23 mouse cellular contexts compared by ENCODE assay signal in genomic region chr8:88650016-88650708, GRCm38 (mm10). TPM values are rescaled to one million over a fixed set of nuclear protein-coding genes. Genes with fewer than 3 reads are reported as not detected.
A peak's percentile ranks its signal among the peaks of the same experiment; 100 is the strongest.
DNase-seq lines count a peak whose midpoint lies in the region; ATAC-seq and TF ChIP-seq lines count a peak whose summit lies in the region.
"Had no signal": no experiment of that assay in that cellular context is flagged by ENCODE, and none has a peak within 500 bp of the region (broad histone marks: within the 10 kb centered on the region; RNA-seq: fewer than 3 reads in every experiment).

No protein-coding gene starts in this region.

- H3K36me3 ChIP-seq in forebrain, postnatal 0 days (ENCODE audit: insufficient read depth) = no peaks in the 10 kb centered on the region
- no peaks in the 10 kb centered on the region for H3K36me3 ChIP-seq in forebrain, embryonic 13.5 days (ENCODE audit: poor library complexity, severe bottlenecking)
- no peaks in the 10 kb centered on the region for H3K36me3 ChIP-seq in megakaryocyte, embryonic 14.5 days (replicated peaks; ENCODE audit: low read length)
- no peaks in the 10 kb centered on the region for H3K36me3 ChIP-seq in splenic B cell, adult 2 months (ENCODE audit: control insufficient read depth, insufficient read depth, low read length, poor library complexity, severe bottlenecking)
- H3K36me3 ChIP-seq: limb, embryonic 12.5 days; liver, embryonic 13.5 days; lung, embryonic 15.5 days; midbrain, embryonic 13.5 days; neural tube, embryonic 12.5 days had no signal

- H3K27ac ChIP-seq in forebrain, postnatal 0 days (ENCODE audit: low read depth, low read length) = no peak overlapping the region
- no peak overlapping the region for H3K27ac ChIP-seq in forebrain, embryonic 13.5 days
- peak overlapping the region; percentile 74 for H3K27ac ChIP-seq in brown adipose tissue, adult 24 weeks (replicated peaks; ENCODE audit: low read depth, low read length)
- H3K27ac ChIP-seq: hindbrain, embryonic 14.5 days; limb, embryonic 12.5 days; liver, embryonic 13.5 days; lung, embryonic 15.5 days; midbrain, embryonic 13.5 days; neural tube, embryonic 12.5 days had no signal

- no peak for TF ChIP-seq CTCF in forebrain, postnatal 0 days (IDR thresholded peaks at IDR 0.05; ENCODE audit: low read depth)

- DNase-seq in forebrain, postnatal 0 days = peak; percentile 27
- peak; percentile 54 for DNase-seq in splenic B cell, adult 2 months (ENCODE audit: low read depth, low spot score)
- DNase-seq in embryo, embryonic 9.5 days (ENCODE audit: extremely low spot score) = no peak
- no peak for DNase-seq in layer of hippocampus, adult 9-11 months
- DNase-seq: cerebellum, adult 18-20 months; cerebellum, postnatal 36 days; gastrocnemius, postnatal 10 days; kidney, postnatal 14 days; liver, embryonic 13.5 days; right cerebral cortex, postnatal 14 days; thymus, postnatal 4 days had no signal

- 63% methylated on average over 6 of the region's 6 CpGs for WGBS in forebrain, postnatal 0 days
- 82% methylated on average over 6 of the region's 6 CpGs for WGBS in forebrain, embryonic 13.5 days

- ATAC-seq in forebrain, postnatal 0 days = no peak
- no peak for ATAC-seq in forebrain, embryonic 13.5 days
- no peak for ATAC-seq in megakaryocyte, adult 5-6 weeks (ENCODE audit: poor library complexity, severe bottlenecking)
- ATAC-seq: forebrain, embryonic 16.5 days; intestine, postnatal 0 days; midbrain, embryonic 13.5 days had no signal

- no peak overlapping the region for H3K4me2 ChIP-seq in forebrain, postnatal 0 days (ENCODE audit: low read depth)
- no peak overlapping the region for H3K4me2 ChIP-seq in forebrain, embryonic 13.5 days
- H3K4me2 ChIP-seq: hindbrain, embryonic 14.5 days; limb, embryonic 12.5 days; liver, embryonic 13.5 days; lung, embryonic 15.5 days; midbrain, embryonic 13.5 days; neural tube, embryonic 12.5 days had no signal

- no peak overlapping the region for H3K9ac ChIP-seq in forebrain, postnatal 0 days
- H3K9ac ChIP-seq in forebrain, embryonic 13.5 days = no peak overlapping the region
- H3K9ac ChIP-seq: hindbrain, embryonic 14.5 days; limb, embryonic 12.5 days; liver, embryonic 13.5 days; lung, embryonic 15.5 days; midbrain, embryonic 13.5 days; neural tube, embryonic 12.5 days had no signal

- no peaks in the 10 kb centered on the region for H3K9me3 ChIP-seq in forebrain, postnatal 0 days (ENCODE audit: low read length)
- H3K9me3 ChIP-seq in forebrain, embryonic 13.5 days (replicated peaks) = no peaks in the 10 kb centered on the region
- no peaks in the 10 kb centered on the region for H3K9me3 ChIP-seq in megakaryocyte, embryonic 14.5 days
- H3K9me3 ChIP-seq: limb, embryonic 12.5 days; liver, embryonic 13.5 days; lung, embryonic 15.5 days; midbrain, embryonic 13.5 days; neural tube, embryonic 12.5 days had no signal

- peaks cover 4% of the 10 kb centered on the region; the same call in 1 of the 2 replicates for H3K27me3 ChIP-seq in forebrain, postnatal 0 days (ENCODE audit: insufficient read depth, low read length)
- peaks cover 26% of the 10 kb centered on the region for H3K27me3 ChIP-seq in forebrain, embryonic 13.5 days
- peaks cover 74% of the 10 kb centered on the region for H3K27me3 ChIP-seq in megakaryocyte, embryonic 14.5 days (replicated peaks)
- no peaks in the 10 kb centered on the region for H3K27me3 ChIP-seq in splenic B cell, adult 2 months (ENCODE audit: control insufficient read depth, insufficient read depth, low read length, poor library complexity, severe bottlenecking)

- H3K4me3 ChIP-seq in forebrain, postnatal 0 days (ENCODE audit: low read depth, low read length) = no peak overlapping the region
- H3K4me3 ChIP-seq in forebrain, embryonic 13.5 days = no peak overlapping the region
- peak overlapping the region; percentile 43 for H3K4me3 ChIP-seq in megakaryocyte, embryonic 14.5 days (replicated peaks)
- H3K4me3 ChIP-seq in brown adipose tissue, adult 24 weeks (ENCODE audit: insufficient read depth, low read depth, low read length) = no peak overlapping the region
- H3K4me3 ChIP-seq: erythroblast, embryonic 14.5 days; limb, embryonic 12.5 days; liver, embryonic 13.5 days; lung, embryonic 15.5 days; midbrain, embryonic 13.5 days; neural tube, embryonic 12.5 days had no signal

- H3K4me1 ChIP-seq in forebrain, postnatal 0 days (ENCODE audit: insufficient read depth) = peaks cover 5% of the 10 kb centered on the region; the same call in 1 of the 2 replicates
- peaks cover 16% of the 10 kb centered on the region for H3K4me1 ChIP-seq in forebrain, embryonic 13.5 days
- peaks cover 41% of the 10 kb centered on the region for H3K4me1 ChIP-seq in megakaryocyte, embryonic 14.5 days
- H3K4me1 ChIP-seq in brown adipose tissue, adult 24 weeks (ENCODE audit: control insufficient read depth, insufficient read depth, insufficient read length, low read length) = peaks cover 32% of the 10 kb centered on the region

RNA-seq across cellular contexts. Expression of gene Nod2, which starts 3.0 kb away (rescaled TPM):
- 0.38 and 0.76 TPM in 2 replicates for total RNA-seq in forebrain, postnatal 0 days (2014; rRNA removed)
- polyA plus RNA-seq in forebrain, postnatal 0 days (2015; fragmentation: Nextera tagmentation; extraction: Ambion mirVana) = 0.05 and 0.06 TPM in 2 replicates
- 0.06 and 0.10 TPM in 2 replicates for polyA plus RNA-seq in forebrain, embryonic 13.5 days (2015; fragmentation: Nextera tagmentation; extraction: Ambion mirVana)
- polyA plus RNA-seq in megakaryocyte, embryonic 14.5 days (2012; ENCODE audit: insufficient read depth, low replicate concordance) = not detected in 2 replicates
- total RNA-seq in megakaryocyte, adult 5-6 weeks (2015) = 3.8 and 4.0 TPM in 2 replicates
- total RNA-seq in megakaryocyte, adult 5-6 weeks (2017) = 2.5 and 4.0 TPM in 2 replicates
- 0.24 and 0.58 TPM in 2 replicates for polyA plus RNA-seq in brown adipose tissue, adult 24 weeks (2012; ENCODE audit: insufficient read depth, insufficient read length, missing spikeins)
- polyA plus RNA-seq: erythroblast, embryonic 14.5 days had no signal

RNA-seq across cellular contexts. Expression of gene Snx20, which starts 14.2 kb away (rescaled TPM):
- 1.5 and 1.6 TPM in 2 replicates for total RNA-seq in forebrain, postnatal 0 days (2014; rRNA removed)
- polyA plus RNA-seq in forebrain, postnatal 0 days (2015; fragmentation: Nextera tagmentation; extraction: Ambion mirVana) = 1.9 and 2.0 TPM in 2 replicates
- polyA plus RNA-seq in forebrain, embryonic 13.5 days (2015; fragmentation: Nextera tagmentation; extraction: Ambion mirVana) = 0.47 and 0.80 TPM in 2 replicates
- 6.2 and 22.2 TPM in 2 replicates for polyA plus RNA-seq in megakaryocyte, embryonic 14.5 days (2012; ENCODE audit: insufficient read depth, low replicate concordance)
- 60.5 and 64.6 TPM in 2 replicates for total RNA-seq in megakaryocyte, adult 5-6 weeks (2015)
- 71.3 and 73.0 TPM in 2 replicates for total RNA-seq in megakaryocyte, adult 5-6 weeks (2017)
- 1.2 and 1.9 TPM in 2 replicates for polyA plus RNA-seq in brown adipose tissue, adult 24 weeks (2012; ENCODE audit: insufficient read depth, insufficient read length, missing spikeins)

RNA-seq across cellular contexts. Expression of gene Cyld, which starts 46.7 kb away (rescaled TPM):
- 18.1 and 22.7 TPM in 2 replicates for total RNA-seq in forebrain, postnatal 0 days (2014; rRNA removed)
- 6.5 and 10.6 TPM in 2 replicates for polyA plus RNA-seq in forebrain, postnatal 0 days (2015; fragmentation: Nextera tagmentation; extraction: Ambion mirVana)
- 13.7 and 14.5 TPM in 2 replicates for polyA plus RNA-seq in forebrain, embryonic 13.5 days (2015; fragmentation: Nextera tagmentation; extraction: Ambion mirVana)
- polyA plus RNA-seq in megakaryocyte, embryonic 14.5 days (2012; ENCODE audit: insufficient read depth, low replicate concordance) = 0.54 TPM in 1 of 2 replicates, not detected in the other
- total RNA-seq in megakaryocyte, adult 5-6 weeks (2015) = 40.6 and 41.9 TPM in 2 replicates
- total RNA-seq in megakaryocyte, adult 5-6 weeks (2017) = 50.0 and 61.9 TPM in 2 replicates
- polyA plus RNA-seq in brown adipose tissue, adult 24 weeks (2012; ENCODE audit: insufficient read depth, insufficient read length, missing spikeins) = 8.1 and 8.9 TPM in 2 replicates

Comparison
In these comparisons a context has a peak if more than half of its experiments do, and no peak if none do; other contexts are left out.
1. DNase-seq: peak in forebrain, postnatal 0 days (single experiment) and splenic B cell, adult 2 months (single experiment); none in embryo, embryonic 9.5 days (single experiment) and layer of hippocampus, adult 9-11 months (single experiment).